Mouse (Mus musculus): Measurements from ENCODE around the gene 4930590J08Rik.

DNA sequence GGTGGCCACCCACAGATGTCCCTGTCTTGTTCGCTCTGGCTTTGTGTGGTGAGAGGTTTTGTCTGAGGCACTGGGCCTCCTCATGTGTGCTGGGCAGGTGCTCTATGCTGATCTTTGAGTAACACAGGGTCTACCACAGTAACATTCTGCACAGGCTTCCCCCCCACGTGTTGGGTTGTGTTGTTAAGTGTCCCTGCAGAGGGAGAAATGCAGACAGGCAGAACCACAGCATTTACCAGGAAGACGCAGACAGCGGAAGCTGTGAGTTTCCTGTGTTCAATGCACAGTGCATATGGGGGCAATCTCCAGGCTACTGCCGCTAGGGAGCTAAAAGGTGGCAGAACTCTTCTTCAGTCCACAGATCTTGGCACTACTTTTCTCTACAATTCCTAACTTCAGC lies 38.0 kb upstream of the 4930590J08Rik start:
- TF ChIP-seq POLR2A (IDR thresholded peaks at IDR 0.05; ENCODE audit: insufficient read depth, low read depth, low read length) (no peak), CTCF (IDR thresholded peaks at IDR 0.05; ENCODE audit: insufficient read depth, low read depth, low read length) (no peak)

All from olfactory bulb, adult 2 months (tissue).